Mouse (Mus musculus) right cerebral cortex, adult 18-20 months (tissue): ENCODE measurements around the gene Cdkal1.

Experiments
- DNase-seq: peaks from one replicate; pipeline ENCODE4 v3.0.0; 2022; ENCODE audit warnings: mixed read lengths

Gene Cdkal1

GRCm38 (mm10) chr13:29759691-29760467, 95.6 kb downstream of the Cdkal1 start:
- no peak for DNase-seq

- no peak for DNase-seq
These were observed 99.4 kb downstream of the Cdkal1 start for GRCm38 (mm10) chr13:29756052-29756451.

GRCm38 (mm10) chr13:29753254-29753653, 102.2 kb downstream of the Cdkal1 start:
- no peak for DNase-seq

GRCm38 (mm10) chr13:29752061-29752460, 103.4 kb downstream of the Cdkal1 start:
- DNase-seq: no peak

- no peak for DNase-seq
These were observed 104.3 kb downstream of the Cdkal1 start for GRCm38 (mm10) chr13:29751201-29751600.

- no peak for DNase-seq
These were observed 108.2 kb downstream of the Cdkal1 start for GRCm38 (mm10) chr13:29747347-29747647.

- peak; percentile 16 for DNase-seq
These were observed 108.8 kb downstream of the Cdkal1 start for GRCm38 (mm10) chr13:29746501-29747346.

- peak; percentile 48 for DNase-seq
These were observed 110.4 kb downstream of the Cdkal1 start for GRCm38 (mm10) chr13:29745073-29745472.

- DNase-seq: no peak
These were observed 111.3 kb downstream of the Cdkal1 start for GRCm38 (mm10) chr13:29744188-29744587.

- no peak for DNase-seq
These were observed 111.7 kb downstream of the Cdkal1 start for GRCm38 (mm10) chr13:29743761-29744160.

GRCm38 (mm10) chr13:29737675-29738461, 117.6 kb downstream of the Cdkal1 start:
- DNase-seq: peak; percentile 6

- no peak for DNase-seq
These were observed 121.0 kb downstream of the Cdkal1 start for GRCm38 (mm10) chr13:29734496-29734895.

- DNase-seq: no peak
These were observed 129.2 kb downstream of the Cdkal1 start for GRCm38 (mm10) chr13:29726154-29726825.

GRCm38 (mm10) chr13:29724855-29725254, 130.6 kb downstream of the Cdkal1 start:
- DNase-seq: no peak

GRCm38 (mm10) chr13:29723150-29723549, 132.3 kb downstream of the Cdkal1 start:
- no peak for DNase-seq

- DNase-seq: no peak
These were observed 134.3 kb downstream of the Cdkal1 start for GRCm38 (mm10) chr13:29721206-29721605.

- DNase-seq: no peak
These were observed 138.9 kb downstream of the Cdkal1 start for GRCm38 (mm10) chr13:29716550-29716949.

GRCm38 (mm10) chr13:29715241-29715841, 140.1 kb downstream of the Cdkal1 start:
- no peak for DNase-seq

GRCm38 (mm10) chr13:29707620-29708019, 147.9 kb downstream of the Cdkal1 start:
- DNase-seq: no peak

- DNase-seq: no peak
These were observed 154.1 kb downstream of the Cdkal1 start for GRCm38 (mm10) chr13:29701400-29701799.

GRCm38 (mm10) chr13:29699896-29700295, 155.6 kb downstream of the Cdkal1 start:
- DNase-seq: no peak

GRCm38 (mm10) chr13:29698307-29698985, 157.0 kb downstream of the Cdkal1 start:
- DNase-seq: no peak
